Mouse (Mus musculus) myocyte (in vitro differentiated cells): ENCODE measurements around the gene Zfp513.

Experiments
- E2F4 ChIP-seq: IDR thresholded peaks from one replicate; pipeline ENCODE4 v1.6.1; 2011; ENCODE audit warnings: mild to moderate bottlenecking, control low read depth, moderate library complexity; ENCODE audit not compliant: insufficient read depth
- POLR2A ChIP-seq: IDR thresholded peaks from one replicate; pipeline ENCODE4 v1.6.1; 2011; ENCODE audit warnings: low read depth, mild to moderate bottlenecking, control low read depth, moderate library complexity; ENCODE audit not compliant: insufficient read length
- POLR2AphosphoS2 ChIP-seq: IDR thresholded peaks from one replicate; pipeline ENCODE4 v1.6.1; 2011; ENCODE audit warnings: low read depth, control low read depth; ENCODE audit not compliant: insufficient read length
- SRF ChIP-seq: IDR thresholded peaks from one replicate; pipeline ENCODE4 v1.6.1; 2011; ENCODE audit warnings: low read depth; ENCODE audit not compliant: control insufficient read depth, insufficient read length
- TCF12 ChIP-seq: IDR thresholded peaks from one replicate; pipeline ENCODE4 v1.6.1; 2011; ENCODE audit warnings: mild to moderate bottlenecking, control low read depth; ENCODE audit not compliant: poor library complexity, insufficient read depth, severe bottlenecking
- TCF3 ChIP-seq: IDR thresholded peaks from one replicate; pipeline ENCODE4 v1.6.1; 2011; ENCODE audit warnings: low read depth, control low read depth; ENCODE audit not compliant: insufficient read length
- USF1 ChIP-seq: IDR thresholded peaks from one replicate; pipeline ENCODE4 v1.6.1; 2011; ENCODE audit warnings: low read depth, mild to moderate bottlenecking, control low read depth, moderate library complexity

- TF ChIP-seq USF1 (peak; percentile 57), SRF (no peak), TCF3 (no peak), E2F4 (no peak), POLR2A (peak; percentile 75), POLR2AphosphoS2 (peak; percentile 99), TCF12 (no peak)
Observed at GRCm38 (mm10) chr5:31201742-31202590, at the start of gene Zfp513.
